Mouse (Mus musculus) embryonic facial prominence, embryonic 15.5 days (tissue): ENCODE data around the gene Sorbs2. TPM values are rescaled to one million over a fixed set of nuclear protein-coding genes. Genes with fewer than 3 reads are reported as not detected.

ENCODE experiments used
- ATAC-seq: fragments of 200-750 bp; cut with Nextera tagmentation; 2 replicates; pipeline ENCODE4 v1.8.0; 2017; ENCODE audit warnings: low read depth, moderate TSS enrichment; ENCODE audit not compliant: insufficient number of reproducible peaks, low FRiP score, low TSS enrichment
- H3K27ac ChIP-seq: fragments of 300-500 bp; sonication (generic); replicated peaks from 2 replicates; pipeline ENCODE4 v1.5.1; 2015; ENCODE audit warnings: mild to moderate bottlenecking, inconsistent platforms
- H3K27me3 ChIP-seq: fragments of 300-500 bp; sonication (generic); 2 replicates; pipeline ENCODE4 v1.6.1; 2015; ENCODE audit warnings: inconsistent platforms
- H3K36me3 ChIP-seq: fragments of 300-500 bp; sonication (generic); 2 replicates; pipeline ENCODE4 v1.6.1; 2015; ENCODE audit warnings: mild to moderate bottlenecking, inconsistent platforms
- H3K4me1 ChIP-seq: fragments of 300-500 bp; sonication (generic); 2 replicates; pipeline ENCODE4 v1.6.1; 2015; ENCODE audit warnings: inconsistent platforms
- H3K4me2 ChIP-seq: fragments of 300-500 bp; sonication (generic); replicated peaks from 2 replicates; pipeline ENCODE4 v1.6.1; 2015; ENCODE audit warnings: mild to moderate bottlenecking, inconsistent platforms
- H3K4me3 ChIP-seq: fragments of 300-500 bp; sonication (generic); replicated peaks from 2 replicates; pipeline ENCODE4 v1.5.1; 2015; ENCODE audit warnings: mild to moderate bottlenecking, inconsistent platforms
- H3K9ac ChIP-seq: fragments of 300-500 bp; sonication (generic); 2 replicates; pipeline ENCODE4 v1.6.1; 2015; ENCODE audit warnings: inconsistent platforms
- H3K9me3 ChIP-seq: fragments of 300-500 bp; sonication (generic); replicated peaks from 2 replicates; pipeline ENCODE4 v1.6.1; 2016; ENCODE audit warnings: inconsistent platforms
- WGBS: fragments of 180-500 bp; shearing (Covaris S2); methylation state at CpG from one replicate; pipeline ENCODE4 v1.1.7; 2015; 5-methylcytosine and 5-hydroxymethylcytosine counted together
- polyA plus RNA-seq: library from polyadenylated mRNA; unstranded; fragments of >200 nt; fragmentation: Nextera tagmentation; extraction: Ambion mirVana; gene quantifications from 2 replicates; pipeline ENCODE4 v1.2.1, GENCODE M21; 2015

Sorbs2 gene
- polyA plus RNA-seq, 1 experiment from 2014 or later, result 22.3 TPM

- no peaks in the 10 kb centered on the region for H3K36me3 ChIP-seq
- H3K27ac ChIP-seq, result peak overlapping the region; percentile 59; the same call in 1 of the 2 replicates
- H3K9ac ChIP-seq, result no peak overlapping the region
- H3K4me1 ChIP-seq, result no peaks in the 10 kb centered on the region
- H3K4me3 ChIP-seq, result peak overlapping the region; percentile 24
- ATAC-seq, result no peak
- no peaks in the 10 kb centered on the region for H3K9me3 ChIP-seq
- H3K4me2 ChIP-seq, result peak overlapping the region; percentile 6
- no peaks in the 10 kb centered on the region for H3K27me3 ChIP-seq
- WGBS, result 25% methylated on average over 18 of the region's 18 CpGs
Measured at GRCm38 (mm10) chr8:45658458-45659325, 151.1 kb downstream of the Sorbs2 start.

GRCm38 (mm10) chr8:45659473-45659872 is 151.9 kb downstream of the Sorbs2 start:
- Histone ChIP-seq H3K9ac (no peak overlapping the region), H3K4me3 (peak overlapping the region; percentile 24), H3K27me3 (no peaks in the 10 kb centered on the region), H3K36me3 (no peaks in the 10 kb centered on the region), H3K4me2 (no peak overlapping the region), H3K4me1 (no peaks in the 10 kb centered on the region), H3K27ac (0 out of 2 replicates have a peak overlapping the region, but pooled peaks have one; percentile 59), H3K9me3 (no peaks in the 10 kb centered on the region)
- no peak for ATAC-seq
- WGBS, result 73% methylated on average over 4 of the region's 4 CpGs

- 64% methylated on average over 12 of the region's 12 CpGs for WGBS
- no peak overlapping the region for H3K4me2 ChIP-seq
- H3K27me3 ChIP-seq, result no peaks in the 10 kb centered on the region
- H3K9ac ChIP-seq, result no peak overlapping the region
- H3K36me3 ChIP-seq, result no peaks in the 10 kb centered on the region
- H3K4me1 ChIP-seq, result no peaks in the 10 kb centered on the region
- H3K9me3 ChIP-seq, result no peaks in the 10 kb centered on the region
- H3K4me3 ChIP-seq, result no peak overlapping the region
- no peak for ATAC-seq
- H3K27ac ChIP-seq, result no peak overlapping the region
Measured at GRCm38 (mm10) chr8:45660570-45660969, 153.0 kb downstream of the Sorbs2 start.

- Histone ChIP-seq H3K27me3 (no peaks in the 10 kb centered on the region), H3K4me1 (no peaks in the 10 kb centered on the region), H3K4me2 (no peak overlapping the region), H3K27ac (no peak overlapping the region), H3K4me3 (no peak overlapping the region), H3K9me3 (no peaks in the 10 kb centered on the region), H3K36me3 (no peaks in the 10 kb centered on the region), H3K9ac (no peak overlapping the region)
- 0 out of 2 replicates have a peak, but pooled peaks have one; percentile 34 for ATAC-seq
- 39% methylated on average over 4 of the region's 4 CpGs for WGBS
Measured at GRCm38 (mm10) chr8:45661605-45662004, 154.0 kb downstream of the Sorbs2 start.

GRCm38 (mm10) chr8:45666221-45666620 is 158.6 kb downstream of the Sorbs2 start:
- Histone ChIP-seq H3K36me3 (no peaks in the 10 kb centered on the region), H3K4me1 (no peaks in the 10 kb centered on the region), H3K27ac (no peak overlapping the region), H3K9ac (no peak overlapping the region), H3K4me3 (no peak overlapping the region), H3K9me3 (no peaks in the 10 kb centered on the region), H3K4me2 (no peak overlapping the region), H3K27me3 (no peaks in the 10 kb centered on the region)
- ATAC-seq, result no peak
- 61% methylated on average over 7 of the region's 7 CpGs for WGBS

- no peak for ATAC-seq
- WGBS, result 54% methylated on average over 4 of the region's 4 CpGs
- Histone ChIP-seq H3K27me3 (no peaks in the 10 kb centered on the region), H3K4me3 (no peak overlapping the region), H3K36me3 (no peaks in the 10 kb centered on the region), H3K9me3 (no peaks in the 10 kb centered on the region), H3K27ac (no peak overlapping the region), H3K4me2 (no peak overlapping the region), H3K9ac (no peak overlapping the region), H3K4me1 (no peaks in the 10 kb centered on the region)
Measured at GRCm38 (mm10) chr8:45673149-45673548, 165.6 kb downstream of the Sorbs2 start.

- Histone ChIP-seq H3K4me1 (no peaks in the 10 kb centered on the region), H3K4me2 (no peak overlapping the region), H3K36me3 (no peaks in the 10 kb centered on the region), H3K9ac (no peak overlapping the region), H3K9me3 (no peaks in the 10 kb centered on the region), H3K27me3 (no peaks in the 10 kb centered on the region), H3K27ac (no peak overlapping the region), H3K4me3 (no peak overlapping the region)
- WGBS, result 76% methylated on average over 6 of the region's 6 CpGs
- ATAC-seq, result no peak
Measured at GRCm38 (mm10) chr8:45675821-45676279, 168.3 kb downstream of the Sorbs2 start.

- H3K9ac ChIP-seq, result no peak overlapping the region
- no peaks in the 10 kb centered on the region for H3K36me3 ChIP-seq
- whole genome bisulfite sequencing, result 52% methylated on average over 10 of the region's 10 CpGs
- no peak overlapping the region for H3K4me2 ChIP-seq
- no peak overlapping the region for H3K4me3 ChIP-seq
- ATAC-seq, result no peak
- no peak overlapping the region for H3K27ac ChIP-seq
- no peaks in the 10 kb centered on the region for H3K27me3 ChIP-seq
- H3K9me3 ChIP-seq, result no peaks in the 10 kb centered on the region
- no peaks in the 10 kb centered on the region for H3K4me1 ChIP-seq
Measured at GRCm38 (mm10) chr8:45677114-45677853, 169.7 kb downstream of the Sorbs2 start.

GRCm38 (mm10) chr8:45677854-45678241 is 170.3 kb downstream of the Sorbs2 start:
- H3K4me1 ChIP-seq, result no peaks in the 10 kb centered on the region
- 92% methylated on average over 3 of the region's 3 CpGs for WGBS
- no peak overlapping the region for H3K27ac ChIP-seq
- no peak overlapping the region for H3K4me3 ChIP-seq
- no peak for ATAC-seq
- no peaks in the 10 kb centered on the region for H3K36me3 ChIP-seq
- H3K27me3 ChIP-seq, result no peaks in the 10 kb centered on the region
- no peak overlapping the region for H3K9ac ChIP-seq
- no peak overlapping the region for H3K4me2 ChIP-seq
- H3K9me3 ChIP-seq, result no peaks in the 10 kb centered on the region

GRCm38 (mm10) chr8:45681171-45681570 is 173.6 kb downstream of the Sorbs2 start:
- no peaks in the 10 kb centered on the region for H3K27me3 ChIP-seq
- H3K4me3 ChIP-seq, result no peak overlapping the region
- 64% methylated on average over 3 of the region's 3 CpGs for WGBS
- H3K36me3 ChIP-seq, result no peaks in the 10 kb centered on the region
- H3K4me2 ChIP-seq, result no peak overlapping the region
- no peak for ATAC-seq
- no peak overlapping the region for H3K9ac ChIP-seq
- no peaks in the 10 kb centered on the region for H3K4me1 ChIP-seq
- H3K27ac ChIP-seq, result no peak overlapping the region
- no peaks in the 10 kb centered on the region for H3K9me3 ChIP-seq

- Histone ChIP-seq H3K4me1 (no peaks in the 10 kb centered on the region), H3K9ac (no peak overlapping the region), H3K4me2 (no peak overlapping the region), H3K27ac (no peak overlapping the region), H3K4me3 (no peak overlapping the region), H3K36me3 (no peaks in the 10 kb centered on the region), H3K9me3 (no peaks in the 10 kb centered on the region), H3K27me3 (no peaks in the 10 kb centered on the region)
- no peak for ATAC-seq
- 68% methylated on average over 8 of the region's 8 CpGs for WGBS
Measured at GRCm38 (mm10) chr8:45682845-45683383, 175.3 kb downstream of the Sorbs2 start.
